Mouse (Mus musculus): ENCODE measurements at regions not wholly inside any gene's neighbourhood (a gene's known extent, or its start where the extent isn't known, plus 50 kb on each side); places are given as distances from the start of the nearest gene placed in this dataset.

DNA sequence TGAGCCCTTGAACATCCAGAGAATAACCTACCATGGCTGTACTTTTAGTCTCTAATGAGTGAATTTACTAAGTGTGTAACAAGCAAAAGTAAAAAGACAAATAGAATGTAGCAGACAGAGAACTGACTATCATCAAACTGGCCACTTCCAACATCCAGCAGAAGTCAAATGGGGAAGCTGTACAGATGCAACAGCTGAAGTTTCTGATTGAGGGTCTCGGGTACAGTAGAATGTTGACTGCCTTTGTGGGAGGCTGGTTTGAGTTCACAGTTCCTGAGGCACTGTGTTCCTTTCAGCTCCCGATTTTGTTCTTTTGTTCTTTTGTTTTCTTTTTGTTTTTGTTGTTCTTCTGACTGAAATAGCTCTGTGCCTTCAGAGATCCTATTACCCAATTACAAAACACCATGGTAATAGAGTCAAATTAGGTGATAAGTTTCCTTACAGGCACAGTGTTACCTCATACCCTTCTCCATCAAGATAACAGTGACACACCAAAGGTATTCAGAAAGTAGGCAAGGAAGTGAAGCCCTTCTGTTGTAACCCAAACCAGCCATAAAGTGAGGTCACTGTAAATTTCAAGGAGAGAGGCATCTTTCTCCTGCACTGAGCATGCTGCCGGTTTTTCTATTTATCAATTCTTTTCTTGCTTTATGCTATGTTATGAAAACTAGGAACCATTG is 82.5 kb downstream of the B3gnt5 start:
- TF ChIP-seq CTCF (IDR thresholded peaks at IDR 0.05; ENCODE audit: insufficient read depth, low read length) (no peak), POLR2A (IDR thresholded peaks at IDR 0.05; ENCODE audit: borderline replicate concordance, extremely low read depth, low read depth, low read length) (no peak)

Data from lung, adult 2 months (tissue).